Mouse (Mus musculus) heart, postnatal 0 days (tissue): Measurements from ENCODE around the gene Col19a1. TPM values are rescaled to one million over a fixed set of nuclear protein-coding genes. Genes with fewer than 3 reads are reported as not detected.

ENCODE experiments used
- ATAC-seq: fragments of 200-750 bp; cut with Nextera tagmentation; 2 replicates; pipeline ENCODE4 v1.8.0; 2017; ENCODE audit warnings: low read depth, moderate number of reproducible peaks, moderate library complexity; ENCODE audit not compliant: insufficient read depth
- DNase-seq: peaks from one replicate; pipeline ENCODE4 v3.0.0-alpha.2; 2016; ENCODE audit warnings: low spot score
- H3K27ac ChIP-seq: fragments of 300-500 bp; sonication (generic); 2 replicates; pipeline ENCODE4 v1.5.1; 2014; ENCODE audit warnings: low read depth, mild to moderate bottlenecking
- H3K27me3 ChIP-seq: fragments of 300-500 bp; sonication (generic); 2 replicates; pipeline ENCODE4 v1.6.1; 2014; ENCODE audit warnings: low read length, mixed read lengths; ENCODE audit not compliant: control insufficient read depth, insufficient read depth
- H3K36me3 ChIP-seq: fragments of 300-500 bp; sonication (generic); replicated peaks from 2 replicates; pipeline ENCODE4 v1.6.1; 2014; ENCODE audit warnings: low read length, mixed read lengths; ENCODE audit not compliant: control insufficient read depth, insufficient read depth
- H3K4me1 ChIP-seq: fragments of 300-500 bp; sonication (generic); 2 replicates; pipeline ENCODE4 v1.6.1; 2014; ENCODE audit warnings: antibody characterized with exemption; ENCODE audit not compliant: control insufficient read depth, insufficient read depth
- H3K4me2 ChIP-seq: fragments of 300-500 bp; sonication (generic); 2 replicates; pipeline ENCODE4 v1.6.1; 2014; ENCODE audit warnings: low read depth, mild to moderate bottlenecking, low read length, moderate library complexity
- H3K4me3 ChIP-seq: fragments of 300-500 bp; sonication (generic); 2 replicates; pipeline ENCODE4 v1.5.1; 2014; ENCODE audit warnings: low read depth, low read length
- H3K9ac ChIP-seq: fragments of 300-500 bp; sonication (generic); replicated peaks from 2 replicates; pipeline ENCODE4 v1.6.1; 2014; ENCODE audit warnings: low read depth, low read length, mixed read lengths
- H3K9me3 ChIP-seq: fragments of 300-500 bp; sonication (generic); replicated peaks from 2 replicates; pipeline ENCODE4 v1.6.1; 2016; ENCODE audit warnings: low read length; ENCODE audit not compliant: control insufficient read depth
- CTCF ChIP-seq: IDR thresholded peaks from 2 replicates; pipeline ENCODE4 v1.5.1; 2016; ENCODE audit warnings: antibody characterized with exemption, control low read depth, low read depth
- EP300 ChIP-seq: IDR thresholded peaks from 2 replicates; pipeline ENCODE4 v1.6.1; 2016; ENCODE audit warnings: antibody characterized with exemption, low read depth
- WGBS: fragments of 180-500 bp; shearing (Covaris S2); extraction: QIAGEN DNeasy Blood & Tissue Kit; methylation state at CpG from one replicate; pipeline ENCODE4 v1.1.7; 2014; 5-methylcytosine and 5-hydroxymethylcytosine counted together
- polyA plus RNA-seq: library from polyadenylated mRNA; unstranded; fragments of >200 nt; fragmentation: Nextera tagmentation; extraction: Ambion mirVana; gene quantifications from 2 replicates; pipeline ENCODE4 v1.2.1, GENCODE M21; 2015
- total RNA-seq: library from RNA; depleted of rRNA; stranded (reverse); fragments of >200 nt; gene quantifications from 2 replicates; pipeline ENCODE4 v1.2.3, GENCODE M21; 2014; ENCODE audit warnings: low replicate concordance; rRNA removed

Col19a1 gene
- total and polyA plus RNA-seq, 2 experiments from 2014 or later = 0.04 to 0.69 TPM

DNA sequence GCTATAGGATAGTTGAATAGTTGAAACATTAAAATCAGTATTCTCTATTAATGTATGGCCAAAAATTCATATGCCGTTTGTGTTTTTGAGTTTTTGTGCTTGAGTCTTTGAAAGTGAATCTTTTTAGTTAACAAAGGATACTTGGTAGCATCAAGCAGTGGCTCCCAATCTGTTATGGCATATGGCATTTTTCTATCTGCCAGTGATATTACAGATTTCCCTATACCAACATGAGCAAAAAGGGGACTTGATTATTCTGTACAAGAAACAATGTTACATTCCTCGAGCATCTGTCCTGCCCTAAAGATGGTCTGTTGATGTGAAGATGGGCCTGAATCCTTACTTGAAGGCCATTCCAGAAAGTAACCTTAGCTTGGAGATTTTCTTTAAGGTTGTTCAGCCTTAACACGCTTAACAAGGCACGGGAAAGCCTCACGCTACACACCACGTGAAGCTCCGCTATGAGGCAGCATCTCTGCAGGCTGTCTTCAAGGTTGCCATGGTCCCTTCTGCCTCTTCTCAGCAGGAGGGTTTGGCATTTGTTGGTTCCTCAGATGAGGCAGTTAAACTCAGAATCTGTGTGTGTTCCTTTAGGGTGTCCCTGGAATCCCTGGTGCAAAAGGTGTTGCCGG lies 364.2 kb downstream of the Col19a1 start:
- DNase-seq (no peak), ATAC-seq (no peak)
- no peaks in the 10 kb centered on the region for H3K4me1 ChIP-seq
- 82% methylated on average over 8 of the region's 8 CpGs for WGBS
- H3K9me3 ChIP-seq = no peaks in the 10 kb centered on the region
- no peak overlapping the region for H3K4me2 ChIP-seq
- no peak overlapping the region for H3K27ac ChIP-seq
- H3K9ac ChIP-seq = no peak overlapping the region
- H3K36me3 ChIP-seq = no peaks in the 10 kb centered on the region
- H3K27me3 ChIP-seq = no peaks in the 10 kb centered on the region
- no peak for TF ChIP-seq CTCF
- TF ChIP-seq EP300 = no peak
- no peak overlapping the region for H3K4me3 ChIP-seq

DNA sequence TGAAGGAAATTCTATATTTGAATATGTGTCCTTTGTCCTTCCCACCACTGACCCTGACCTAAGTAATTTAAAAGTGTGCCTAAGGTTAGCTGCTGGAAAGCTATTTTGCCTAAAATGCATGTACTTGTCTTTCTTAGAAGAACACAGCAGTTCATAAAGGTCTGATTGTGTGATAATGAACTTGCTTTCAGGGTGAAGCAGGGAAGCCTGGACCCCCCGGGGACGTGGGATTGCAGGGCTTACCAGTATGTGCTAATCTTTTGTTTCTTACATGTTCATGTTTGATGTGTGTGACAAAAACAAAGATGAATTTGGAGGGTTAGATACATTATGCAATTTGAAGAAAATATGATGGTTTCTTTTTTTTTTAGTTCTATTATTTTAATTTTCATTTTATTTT lies 365.0 kb downstream of the Col19a1 start:
- H3K27me3 ChIP-seq = no peaks in the 10 kb centered on the region
- H3K4me2 ChIP-seq = no peak overlapping the region
- no peaks in the 10 kb centered on the region for H3K36me3 ChIP-seq
- H3K4me1 ChIP-seq = no peaks in the 10 kb centered on the region
- WGBS = 88% methylated on average over 2 of the region's 2 CpGs
- H3K9ac ChIP-seq = no peak overlapping the region
- H3K4me3 ChIP-seq = no peak overlapping the region
- ATAC-seq = no peak
- DNase-seq = no peak
- no peaks in the 10 kb centered on the region for H3K9me3 ChIP-seq
- no peak overlapping the region for H3K27ac ChIP-seq
- TF ChIP-seq EP300 (no peak), CTCF (no peak)

DNA sequence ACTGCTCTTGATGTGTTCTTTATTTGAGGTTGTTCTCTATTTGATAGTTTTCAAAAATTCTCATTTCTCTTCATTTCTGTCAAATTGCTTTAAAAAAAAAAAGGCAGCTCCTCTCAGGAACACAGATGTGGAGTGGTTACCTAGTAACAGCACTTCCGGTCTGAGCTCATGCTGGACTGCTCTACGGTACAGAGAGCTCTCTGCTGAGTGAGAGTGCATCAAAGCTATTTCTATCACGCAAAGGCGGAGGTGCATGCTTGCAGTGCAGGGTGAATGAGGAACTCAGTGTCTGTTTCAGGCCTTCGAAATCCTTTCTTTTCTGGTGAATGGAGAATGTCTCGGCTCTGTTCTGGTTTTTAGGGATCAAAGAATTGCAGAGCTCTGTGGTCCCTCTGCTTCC lies 368.2 kb downstream of the Col19a1 start:
- no peaks in the 10 kb centered on the region for H3K27me3 ChIP-seq
- DNase-seq (no peak), ATAC-seq (0 out of 2 replicates have a peak, but pooled peaks have one; percentile 33)
- no peak overlapping the region for H3K27ac ChIP-seq
- TF ChIP-seq EP300 (no peak), CTCF (no peak)
- H3K4me2 ChIP-seq = no peak overlapping the region
- H3K36me3 ChIP-seq = no peaks in the 10 kb centered on the region
- no peaks in the 10 kb centered on the region for H3K9me3 ChIP-seq
- H3K9ac ChIP-seq = no peak overlapping the region
- no peak overlapping the region for H3K4me3 ChIP-seq
- H3K4me1 ChIP-seq = no peaks in the 10 kb centered on the region
- 29% methylated on average over 6 of the region's 6 CpGs for WGBS

Other genes starting within 250 kb of the Col19a1 start
- gene Lmbrd1, start 91.2 kb upstream of the Col19a1 start, total RNA-seq = 11.2 and 35.1 TPM in 2 replicates
- 28.9 and 35.5 TPM in 2 replicates for gene Lmbrd1, start 91.2 kb upstream of the Col19a1 start, polyA plus RNA-seq